Comparison of ENCODE assay signal across 8 mouse cellular contexts in genomic region chr4:59782853-59783684, GRCm38 (mm10). TPM values are rescaled to one million over a fixed set of nuclear protein-coding genes. Genes with fewer than 3 reads are reported as not detected.
DNase-seq lines count a peak whose midpoint lies in the region; ATAC-seq and TF ChIP-seq lines count a peak whose summit lies in the region.

No protein-coding gene starts in this region.

- no peak for TF ChIP-seq EP300 in lung, postnatal 0 days (IDR thresholded peaks at IDR 0.05)
- TF ChIP-seq EP300 in heart, postnatal 0 days (IDR thresholded peaks at IDR 0.05; ENCODE audit: low read depth) = no peak
- no peak for TF ChIP-seq EP300 in stomach, postnatal 0 days (optimal IDR thresholded peaks at IDR 0.05)

- no peaks in the 10 kb centered on the region for H3K27me3 ChIP-seq in lung, postnatal 0 days (replicated peaks; ENCODE audit: insufficient read depth, low read length)
- no peaks in the 10 kb centered on the region for H3K27me3 ChIP-seq in heart, postnatal 0 days (ENCODE audit: control insufficient read depth, insufficient read depth, low read length)
- H3K27me3 ChIP-seq in stomach, postnatal 0 days (ENCODE audit: control insufficient read depth, insufficient read depth, low read length) = no peaks in the 10 kb centered on the region

- H3K4me2 ChIP-seq in lung, postnatal 0 days (replicated peaks; ENCODE audit: low read depth, low read length) = peak overlapping the region; percentile 71
- H3K4me2 ChIP-seq in heart, postnatal 0 days (ENCODE audit: low read depth, low read length) = peak overlapping the region; percentile 94
- peak overlapping the region; percentile 79 for H3K4me2 ChIP-seq in stomach, postnatal 0 days (replicated peaks; ENCODE audit: low read depth)

- H3K9me3 ChIP-seq in lung, postnatal 0 days (ENCODE audit: low read length) = no peaks in the 10 kb centered on the region
- H3K9me3 ChIP-seq in heart, postnatal 0 days (replicated peaks; ENCODE audit: control insufficient read depth, low read length) = no peaks in the 10 kb centered on the region
- H3K9me3 ChIP-seq in stomach, postnatal 0 days (ENCODE audit: control insufficient read depth, low read length) = no peaks in the 10 kb centered on the region

- peak overlapping the region; percentile 34; the same call in 1 of the 2 replicates for H3K27ac ChIP-seq in lung, postnatal 0 days (ENCODE audit: low read length)
- peak overlapping the region; percentile 82 for H3K27ac ChIP-seq in heart, postnatal 0 days (ENCODE audit: low read depth)
- H3K27ac ChIP-seq in macrophage = peak overlapping the region; percentile 59
- peak overlapping the region; percentile 76 for H3K27ac ChIP-seq in stomach, postnatal 0 days (replicated peaks)

- TF ChIP-seq CTCF in lung, postnatal 0 days (IDR thresholded peaks at IDR 0.05) = no peak
- TF ChIP-seq CTCF in heart, postnatal 0 days (IDR thresholded peaks at IDR 0.05; ENCODE audit: low read depth) = no peak
- no peak for TF ChIP-seq CTCF in stomach, postnatal 0 days (IDR thresholded peaks at IDR 0.05; ENCODE audit: low read depth)

- H3K4me1 ChIP-seq in lung, postnatal 0 days (ENCODE audit: insufficient read depth, low read depth, low read length) = peaks cover 4% of the 10 kb centered on the region; the same call in 1 of the 2 replicates
- H3K4me1 ChIP-seq in heart, postnatal 0 days (ENCODE audit: control insufficient read depth, insufficient read depth) = peaks cover 4% of the 10 kb centered on the region; the same call in 1 of the 2 replicates
- peaks cover 3% of the 10 kb centered on the region; the same call in 1 of the 2 replicates for H3K4me1 ChIP-seq in stomach, postnatal 0 days (replicated peaks; ENCODE audit: control insufficient read depth, insufficient read depth)

- H3K9ac ChIP-seq in lung, postnatal 0 days (replicated peaks; ENCODE audit: low read depth) = peak overlapping the region; percentile 62
- H3K9ac ChIP-seq in heart, postnatal 0 days (replicated peaks; ENCODE audit: low read depth, low read length) = peak overlapping the region; percentile 86
- peak overlapping the region; percentile 80 for H3K9ac ChIP-seq in stomach, postnatal 0 days (ENCODE audit: low read length)

- H3K36me3 ChIP-seq in lung, postnatal 0 days (ENCODE audit: insufficient read depth, low read length) = no peaks in the 10 kb centered on the region
- no peaks in the 10 kb centered on the region for H3K36me3 ChIP-seq in heart, postnatal 0 days (replicated peaks; ENCODE audit: control insufficient read depth, insufficient read depth, low read length)
- H3K36me3 ChIP-seq in macrophage (ENCODE audit: inconsistent target) = no peaks in the 10 kb centered on the region; the same call in 1 of the 2 replicates
- H3K36me3 ChIP-seq in stomach, postnatal 0 days (ENCODE audit: control insufficient read depth, insufficient read depth, low read length) = no peaks in the 10 kb centered on the region

- peak; percentile 54 for DNase-seq in lung, postnatal 0 days (ENCODE audit: low spot score)
- DNase-seq in lung, postnatal 25 days (ENCODE audit: low spot score) = no peak
- peak; percentile 19 for DNase-seq in c-Kit-negative CD71-positive TER-119-positive erythroid progenitor cells, embryonic 14.5 days (ENCODE audit: low read depth, low spot score)
- no peak for DNase-seq in heart, postnatal 0 days (ENCODE audit: low spot score)
- no peak for DNase-seq in stomach, postnatal 0 days (ENCODE audit: low spot score)
- DNase-seq in urinary bladder, postnatal 14 days (ENCODE audit: low spot score) = no peak
- no peak for DNase-seq in spleen, postnatal 14 days (ENCODE audit: low spot score in 2 of 2)

- ATAC-seq in lung, postnatal 0 days = peak; percentile 36
- peak; percentile 45 for ATAC-seq in heart, postnatal 0 days (ENCODE audit: insufficient read depth, low read depth)
- ATAC-seq in stomach, postnatal 0 days (ENCODE audit: low FRiP score, low TSS enrichment) = peak; percentile 55; the same call in 1 of the 2 replicates

- peak overlapping the region; percentile 82 for H3K4me3 ChIP-seq in lung, postnatal 0 days (ENCODE audit: low read depth, low read length)
- peak overlapping the region; percentile 99 for H3K4me3 ChIP-seq in heart, postnatal 0 days (ENCODE audit: low read depth, low read length)
- peak overlapping the region; percentile 95 for H3K4me3 ChIP-seq in macrophage (ENCODE audit: inconsistent target)
- peak overlapping the region; percentile 98 for H3K4me3 ChIP-seq in stomach, postnatal 0 days (ENCODE audit: low read depth, low read length)

- peaks cover 55% of the 10 kb centered on the region for H3K79me2 ChIP-seq in macrophage (ENCODE audit: inconsistent target)

- WGBS in lung, postnatal 0 days = 2% methylated on average over 43 of the region's 47 CpGs
- under 1% methylated on average over 47 of the region's 47 CpGs for WGBS in heart, postnatal 0 days
- WGBS in macrophage (ENCODE audit: missing documents) = under 1% methylated on average over 43 of the region's 47 CpGs
- WGBS in stomach, postnatal 0 days = under 1% methylated on average over 47 of the region's 47 CpGs

RNA-seq across cellular contexts. Expression of gene Inip, which starts 18.3 kb away (rescaled TPM):
- polyA plus RNA-seq in lung, postnatal 0 days (2015; fragmentation: Nextera tagmentation; extraction: Ambion mirVana) = 25.9 and 26.8 TPM in 2 replicates
- 10.3 and 17.3 TPM in 2 replicates for total RNA-seq in heart, postnatal 0 days (2014; rRNA removed; ENCODE audit: low replicate concordance)
- polyA plus RNA-seq in heart, postnatal 0 days (2015; fragmentation: Nextera tagmentation; extraction: Ambion mirVana) = 23.6 and 25.2 TPM in 2 replicates
- 10 to 100 TPM in 22 of 26 experiments, 1 to 10 TPM in 4; 4.6 to 53.4 (median 25.3) TPM for total RNA-seq in macrophage (2018; cell fraction: chromatin; rRNA removed)
- 10 to 100 TPM in 21 of 26 experiments, 1 to 10 TPM in 5; 7.3 to 26.9 (median 17.5) TPM for total RNA-seq in macrophage (2018; cell fraction: cytosol; rRNA removed)
- total RNA-seq in macrophage (2018; cell fraction: nucleus; rRNA removed) = 10 to 100 TPM in 22 of 26 experiments, 1 to 10 TPM in 4; 4.6 to 46.8 (median 18.0) TPM
- 18.6 to 31.2 TPM (median 23.3 TPM) in 3 replicates for polyA plus RNA-seq in macrophage (2018)
- polyA plus RNA-seq in stomach, postnatal 0 days (2015; fragmentation: Nextera tagmentation; extraction: Ambion mirVana) = 22.2 and 23.5 TPM in 2 replicates

RNA-seq across cellular contexts. Expression of gene Snx30, which starts 22.6 kb away (rescaled TPM):
- polyA plus RNA-seq in lung, postnatal 0 days (2015; fragmentation: Nextera tagmentation; extraction: Ambion mirVana) = 12.0 and 13.2 TPM in 2 replicates
- 3.7 and 4.5 TPM in 2 replicates for total RNA-seq in heart, postnatal 0 days (2014; rRNA removed; ENCODE audit: low replicate concordance)
- 2.9 and 3.3 TPM in 2 replicates for polyA plus RNA-seq in heart, postnatal 0 days (2015; fragmentation: Nextera tagmentation; extraction: Ambion mirVana)
- total RNA-seq in macrophage (2018; cell fraction: chromatin; rRNA removed) = 100 to 1,000 TPM in 4 of 26 experiments, 10 to 100 TPM in 22; 12.5 to 112 (median 76.3) TPM
- total RNA-seq in macrophage (2018; cell fraction: cytosol; rRNA removed) = 10 to 100 TPM; 10.1 to 37.3 (median 27.0) TPM
- 10 to 100 TPM; 17.6 to 88.8 (median 59.5) TPM for total RNA-seq in macrophage (2018; cell fraction: nucleus; rRNA removed)
- 19.8 to 27.9 TPM (median 26.4 TPM) in 3 replicates for polyA plus RNA-seq in macrophage (2018)
- 3.0 and 3.5 TPM in 2 replicates for polyA plus RNA-seq in stomach, postnatal 0 days (2015; fragmentation: Nextera tagmentation; extraction: Ambion mirVana)

Comparison
In these comparisons a context has a peak if more than half of its experiments do, and no peak if none do; other contexts are left out.
1. DNase-seq: peak in lung, postnatal 0 days (single experiment) and c-Kit-negative CD71-positive TER-119-positive erythroid progenitor cells, embryonic 14.5 days (single experiment); none in lung, postnatal 25 days (single experiment), heart, postnatal 0 days (single experiment), stomach, postnatal 0 days (single experiment), urinary bladder, postnatal 14 days (single experiment) and spleen, postnatal 14 days (0 of 2).
2. Peak in every context shown above with its lines, with median percentiles within 50 percentile points of each other: ATAC-seq, H3K27ac ChIP-seq, H3K4me2 ChIP-seq, H3K4me3 ChIP-seq and H3K9ac ChIP-seq.